Mouse (Mus musculus) neural tube, embryonic 14.5 days (tissue): Measurements from ENCODE around the gene Pacsin2. TPM values are rescaled to one million over a fixed set of nuclear protein-coding genes. Genes with fewer than 3 reads are reported as not detected.

Source experiments
- ATAC-seq: fragments of 200-750 bp; cut with Nextera tagmentation; 2 replicates; pipeline ENCODE4 v1.8.0; 2017; ENCODE audit warnings: low read depth, mild to moderate bottlenecking, moderate TSS enrichment, moderate library complexity
- H3K27ac ChIP-seq: fragments of 300-500 bp; sonication (generic); 2 replicates; pipeline ENCODE4 v1.5.1; 2014; ENCODE audit warnings: low read depth, mild to moderate bottlenecking, control low read depth, low read length, moderate library complexity, mixed read lengths
- H3K27me3 ChIP-seq: fragments of 300-500 bp; sonication (generic); 2 replicates; pipeline ENCODE4 v1.6.1; 2014; ENCODE audit warnings: low read length; ENCODE audit not compliant: control insufficient read depth, insufficient read depth
- H3K36me3 ChIP-seq: fragments of 300-500 bp; sonication (generic); 2 replicates; pipeline ENCODE4 v1.6.1; 2014; ENCODE audit warnings: low read length, mixed read lengths; ENCODE audit not compliant: control insufficient read depth, insufficient read depth
- H3K4me1 ChIP-seq: fragments of 300-500 bp; sonication (generic); 2 replicates; pipeline ENCODE4 v1.6.1; 2014; ENCODE audit warnings: low read length; ENCODE audit not compliant: control insufficient read depth, insufficient read depth
- H3K4me2 ChIP-seq: fragments of 300-500 bp; sonication (generic); 2 replicates; pipeline ENCODE4 v1.6.1; 2014; ENCODE audit warnings: mild to moderate bottlenecking, low read depth, low read length, control low read depth
- H3K4me3 ChIP-seq: fragments of 300-500 bp; sonication (generic); 2 replicates; pipeline ENCODE4 v1.5.1; 2014; ENCODE audit warnings: low read depth, low read length, control low read depth, mixed read lengths
- H3K9ac ChIP-seq: fragments of 300-500 bp; sonication (generic); replicated peaks from 2 replicates; pipeline ENCODE4 v1.6.1; 2014; ENCODE audit warnings: low read depth, mild to moderate bottlenecking, control low read depth, low read length, mixed read lengths
- H3K9me3 ChIP-seq: fragments of 300-500 bp; sonication (generic); 2 replicates; pipeline ENCODE4 v1.6.1; 2016; ENCODE audit warnings: low read length; ENCODE audit not compliant: control insufficient read depth
- WGBS: fragments of 180-500 bp; shearing (Covaris S2); extraction: QIAGEN DNeasy Blood & Tissue Kit; methylation state at CpG from one replicate; pipeline ENCODE4 v1.1.7; 2014; 5-methylcytosine and 5-hydroxymethylcytosine counted together
- polyA plus RNA-seq: library from polyadenylated mRNA; unstranded; fragments of >200 nt; fragmentation: Nextera tagmentation; extraction: Ambion mirVana; gene quantifications from 2 replicates; pipeline ENCODE4 v1.2.1, GENCODE M21; 2014

Pacsin2 gene
- polyA plus RNA-seq, 1 experiment from 2014 or later, result 17.4 TPM

GRCm38 (mm10) chr15:83447791-83448544, 16.4 kb downstream of the Pacsin2 start:
- ATAC-seq, result no peak
- WGBS, result 61% methylated on average over 10 of the region's 10 CpGs
- Histone ChIP-seq H3K4me3 (no peak overlapping the region), H3K36me3 (no peaks in the 10 kb centered on the region), H3K9me3 (no peaks in the 10 kb centered on the region), H3K27ac (no peak overlapping the region), H3K27me3 (no peaks in the 10 kb centered on the region), H3K9ac (no peak overlapping the region), H3K4me2 (no peak overlapping the region), H3K4me1 (no peaks in the 10 kb centered on the region)

- Histone ChIP-seq H3K27ac (no peak overlapping the region), H3K4me3 (no peak overlapping the region), H3K36me3 (no peaks in the 10 kb centered on the region), H3K4me2 (no peak overlapping the region), H3K9me3 (no peaks in the 10 kb centered on the region), H3K9ac (no peak overlapping the region), H3K4me1 (no peaks in the 10 kb centered on the region), H3K27me3 (no peaks in the 10 kb centered on the region)
- 98% methylated on average over 2 of the region's 2 CpGs for WGBS
- ATAC-seq, result no peak
Observed at GRCm38 (mm10) chr15:83445908-83446307, 18.5 kb downstream of the Pacsin2 start.

- no peaks in the 10 kb centered on the region for H3K4me1 ChIP-seq
- no peak overlapping the region for H3K4me2 ChIP-seq
- H3K9ac ChIP-seq, result no peak overlapping the region
- 64% methylated on average over 5 of the region's 5 CpGs for WGBS
- no peaks in the 10 kb centered on the region for H3K27me3 ChIP-seq
- H3K4me3 ChIP-seq, result no peak overlapping the region
- no peaks in the 10 kb centered on the region for H3K9me3 ChIP-seq
- no peaks in the 10 kb centered on the region for H3K36me3 ChIP-seq
- no peak for ATAC-seq
- H3K27ac ChIP-seq, result no peak overlapping the region
Observed at GRCm38 (mm10) chr15:83445383-83445782, 19.0 kb downstream of the Pacsin2 start.

- no peak overlapping the region for H3K9ac ChIP-seq
Observed at GRCm38 (mm10) chr15:83444425-83444824, 20.0 kb downstream of the Pacsin2 start.

GRCm38 (mm10) chr15:83442495-83443037, 21.8 kb downstream of the Pacsin2 start:
- H3K4me2 ChIP-seq, result no peak overlapping the region
- no peak overlapping the region for H3K27ac ChIP-seq
- H3K36me3 ChIP-seq, result no peaks in the 10 kb centered on the region
- WGBS, result 95% methylated on average over 4 of the region's 4 CpGs
- no peak for ATAC-seq
- no peaks in the 10 kb centered on the region for H3K4me1 ChIP-seq
- no peak overlapping the region for H3K4me3 ChIP-seq
- no peaks in the 10 kb centered on the region for H3K27me3 ChIP-seq
- H3K9ac ChIP-seq, result no peak overlapping the region
- H3K9me3 ChIP-seq, result no peaks in the 10 kb centered on the region

More at GRCm38 (mm10) chr15:83444425-83444824, 20.0 kb downstream of the Pacsin2 start:
- WGBS, result 80% methylated on average over 6 of the region's 6 CpGs
- Histone ChIP-seq H3K27me3 (no peaks in the 10 kb centered on the region), H3K4me3 (no peak overlapping the region), H3K4me1 (no peaks in the 10 kb centered on the region), H3K4me2 (no peak overlapping the region), H3K9me3 (no peaks in the 10 kb centered on the region), H3K36me3 (no peaks in the 10 kb centered on the region), H3K27ac (no peak overlapping the region)
- ATAC-seq, result no peak

GRCm38 (mm10) chr15:83440726-83441125, 23.7 kb downstream of the Pacsin2 start:
- no peaks in the 10 kb centered on the region for H3K36me3 ChIP-seq
- no peak for ATAC-seq
- 70% methylated on average over 5 of the region's 5 CpGs for WGBS
- H3K27me3 ChIP-seq, result no peaks in the 10 kb centered on the region
- no peak overlapping the region for H3K4me3 ChIP-seq
- H3K4me2 ChIP-seq, result no peak overlapping the region
- no peaks in the 10 kb centered on the region for H3K9me3 ChIP-seq
- no peak overlapping the region for H3K9ac ChIP-seq
- no peaks in the 10 kb centered on the region for H3K4me1 ChIP-seq
- no peak overlapping the region for H3K27ac ChIP-seq

GRCm38 (mm10) chr15:83436541-83436940, 27.9 kb downstream of the Pacsin2 start:
- Histone ChIP-seq H3K27ac (no peak overlapping the region), H3K27me3 (no peaks in the 10 kb centered on the region), H3K36me3 (no peaks in the 10 kb centered on the region), H3K4me1 (no peaks in the 10 kb centered on the region), H3K4me2 (no peak overlapping the region), H3K9me3 (no peaks in the 10 kb centered on the region), H3K9ac (no peak overlapping the region), H3K4me3 (no peak overlapping the region)
- 76% methylated on average over 9 of the region's 9 CpGs for WGBS
- ATAC-seq, result no peak

GRCm38 (mm10) chr15:83435324-83436090, 28.9 kb downstream of the Pacsin2 start:
- no peak for ATAC-seq
- Histone ChIP-seq H3K9ac (no peak overlapping the region), H3K36me3 (no peaks in the 10 kb centered on the region), H3K4me1 (no peaks in the 10 kb centered on the region), H3K9me3 (no peaks in the 10 kb centered on the region), H3K27me3 (no peaks in the 10 kb centered on the region), H3K4me3 (no peak overlapping the region), H3K4me2 (no peak overlapping the region), H3K27ac (no peak overlapping the region)
- WGBS, result 86% methylated on average over 8 of the region's 8 CpGs

- H3K36me3 ChIP-seq, result no peaks in the 10 kb centered on the region
- H3K4me3 ChIP-seq, result no peak overlapping the region
- H3K4me2 ChIP-seq, result no peak overlapping the region
- ATAC-seq, result no peak
- WGBS, result 80% methylated on average over 4 of the region's 4 CpGs
- H3K27me3 ChIP-seq, result no peaks in the 10 kb centered on the region
- no peak overlapping the region for H3K9ac ChIP-seq
- no peaks in the 10 kb centered on the region for H3K9me3 ChIP-seq
- H3K27ac ChIP-seq, result no peak overlapping the region
- H3K4me1 ChIP-seq, result no peaks in the 10 kb centered on the region
Observed at GRCm38 (mm10) chr15:83434692-83435091, 29.7 kb downstream of the Pacsin2 start.
